Mouse (Mus musculus): Measurements from ENCODE around the gene Cpsf4l. TPM values are rescaled to one million over a fixed set of nuclear protein-coding genes. Genes with fewer than 3 reads are reported as not detected.

The Cpsf4l gene
- polyA plus RNA-seq, 1 experiment from 2014 or later: 0.57 TPM

GRCm38 (mm10) chr11:113657221-113657620 lies 52.6 kb downstream of the Cpsf4l start:
- Histone ChIP-seq H3K36me3 (ENCODE audit: control insufficient read depth, insufficient read depth, low read length) (peaks cover 50% of the 10 kb centered on the region), H3K9me3 (ENCODE audit: control insufficient read depth, low read length) (no peaks in the 10 kb centered on the region), H3K4me1 (ENCODE audit: control insufficient read depth, insufficient read depth, low read length) (no peaks in the 10 kb centered on the region), H3K4me3 (ENCODE audit: low read depth, low read length) (no peak overlapping the region), H3K9ac (ENCODE audit: low read length) (no peak overlapping the region), H3K27ac (ENCODE audit: low read depth, low read length) (no peak overlapping the region), H3K27me3 (ENCODE audit: control insufficient read depth, insufficient read depth, low read length) (no peaks in the 10 kb centered on the region), H3K4me2 (no peak overlapping the region)
- WGBS: 75% methylated on average over 4 of the region's 4 CpGs
- ATAC-seq (ENCODE audit: low FRiP score) (no peak), DNase-seq (ENCODE audit: low spot score, missing footprints) (no peak)

GRCm38 (mm10) chr11:113656511-113656932 lies 53.3 kb downstream of the Cpsf4l start:
- WGBS: 89% methylated on average over 8 of the region's 8 CpGs
- no peaks in the 10 kb centered on the region for H3K27me3 ChIP-seq (ENCODE audit: control insufficient read depth, insufficient read depth, low read length)
- ATAC-seq (ENCODE audit: low FRiP score): no peak
- peaks cover 50% of the 10 kb centered on the region for H3K36me3 ChIP-seq (ENCODE audit: control insufficient read depth, insufficient read depth, low read length)
- H3K4me1 ChIP-seq (ENCODE audit: control insufficient read depth, insufficient read depth, low read length): 0 out of 2 replicates have a peak, but pooled peaks cover 3% of the 10 kb centered on the region
- no peak overlapping the region for H3K27ac ChIP-seq (ENCODE audit: low read depth, low read length)
- no peak overlapping the region for H3K4me2 ChIP-seq
- no peaks in the 10 kb centered on the region for H3K9me3 ChIP-seq (ENCODE audit: control insufficient read depth, low read length)
- no peak for DNase-seq (ENCODE audit: low spot score, missing footprints)
- H3K4me3 ChIP-seq (ENCODE audit: low read depth, low read length): no peak overlapping the region
- no peak overlapping the region for H3K9ac ChIP-seq (ENCODE audit: low read length)

- no peaks in the 10 kb centered on the region for H3K9me3 ChIP-seq (ENCODE audit: control insufficient read depth, low read length)
- peaks cover 10% of the 10 kb centered on the region; the same call in 1 of the 2 replicates for H3K4me1 ChIP-seq (ENCODE audit: control insufficient read depth, insufficient read depth, low read length)
- ATAC-seq (ENCODE audit: low FRiP score) (no peak), DNase-seq (ENCODE audit: low spot score, missing footprints) (no peak)
- 86% methylated on average over 18 of the region's 18 CpGs for WGBS
- H3K36me3 ChIP-seq (ENCODE audit: control insufficient read depth, insufficient read depth, low read length): peaks cover 41% of the 10 kb centered on the region
- H3K4me3 ChIP-seq (ENCODE audit: low read depth, low read length): no peak overlapping the region
- H3K4me2 ChIP-seq: no peak overlapping the region
- H3K9ac ChIP-seq (ENCODE audit: low read length): no peak overlapping the region
- no peak overlapping the region for H3K27ac ChIP-seq (ENCODE audit: low read depth, low read length)
- H3K27me3 ChIP-seq (ENCODE audit: control insufficient read depth, insufficient read depth, low read length): no peaks in the 10 kb centered on the region
Observed at GRCm38 (mm10) chr11:113654561-113655270, 55.1 kb downstream of the Cpsf4l start.

- no peak overlapping the region for H3K9ac ChIP-seq (ENCODE audit: low read length)
- WGBS: 93% methylated on average over 15 of the region's 15 CpGs
- H3K4me2 ChIP-seq: no peak overlapping the region
- H3K36me3 ChIP-seq (ENCODE audit: control insufficient read depth, insufficient read depth, low read length): peaks cover 37% of the 10 kb centered on the region
- no peak overlapping the region for H3K27ac ChIP-seq (ENCODE audit: low read depth, low read length)
- H3K4me3 ChIP-seq (ENCODE audit: low read depth, low read length): no peak overlapping the region
- no peak for DNase-seq (ENCODE audit: low spot score, missing footprints)
- no peaks in the 10 kb centered on the region for H3K27me3 ChIP-seq (ENCODE audit: control insufficient read depth, insufficient read depth, low read length)
- no peaks in the 10 kb centered on the region for H3K9me3 ChIP-seq (ENCODE audit: control insufficient read depth, low read length)
- peaks cover 10% of the 10 kb centered on the region; the same call in 1 of the 2 replicates for H3K4me1 ChIP-seq (ENCODE audit: control insufficient read depth, insufficient read depth, low read length)
- no peak for ATAC-seq (ENCODE audit: low FRiP score)
Observed at GRCm38 (mm10) chr11:113654105-113654504, 55.7 kb downstream of the Cpsf4l start.

DNA sequence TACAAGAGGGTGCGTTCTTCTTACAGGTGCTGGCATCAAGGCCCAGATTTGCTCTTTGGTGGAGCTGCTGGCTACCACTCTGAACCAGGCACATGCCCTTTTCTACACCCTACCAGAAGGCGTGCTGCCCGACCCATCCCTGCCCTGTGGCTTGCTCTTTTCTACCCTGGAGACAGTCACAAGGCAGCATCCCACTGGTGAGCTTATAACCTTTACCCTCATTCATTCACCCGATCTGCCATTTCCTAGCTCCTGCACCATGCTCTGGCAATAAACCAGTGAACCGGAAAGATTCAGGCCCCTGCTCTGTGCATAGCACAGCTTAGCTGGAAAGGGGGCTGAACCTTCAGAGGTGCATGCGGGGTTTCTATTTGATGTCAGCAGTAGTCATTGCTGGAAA lies 57.3 kb downstream of the Cpsf4l start:
- DNase-seq (ENCODE audit: low spot score, missing footprints): no peak
- peaks cover 13% of the 10 kb centered on the region; the same call in 1 of the 2 replicates for H3K4me1 ChIP-seq (ENCODE audit: control insufficient read depth, insufficient read depth, low read length)
- no peak overlapping the region for H3K9ac ChIP-seq (ENCODE audit: low read length)
- H3K9me3 ChIP-seq (ENCODE audit: control insufficient read depth, low read length): no peaks in the 10 kb centered on the region
- no peaks in the 10 kb centered on the region for H3K27me3 ChIP-seq (ENCODE audit: control insufficient read depth, insufficient read depth, low read length)
- no peak overlapping the region for H3K4me2 ChIP-seq
- 92% methylated on average over 6 of the region's 6 CpGs for WGBS
- H3K4me3 ChIP-seq (ENCODE audit: low read depth, low read length): no peak overlapping the region
- peaks cover 30% of the 10 kb centered on the region for H3K36me3 ChIP-seq (ENCODE audit: control insufficient read depth, insufficient read depth, low read length)
- H3K27ac ChIP-seq (ENCODE audit: low read depth, low read length): no peak overlapping the region
- ATAC-seq (ENCODE audit: low FRiP score): no peak

- no peak overlapping the region for H3K4me2 ChIP-seq
Observed at GRCm38 (mm10) chr11:113651907-113652273, 57.9 kb downstream of the Cpsf4l start.

GRCm38 (mm10) chr11:113651206-113651906 lies 58.5 kb downstream of the Cpsf4l start:
- H3K9me3 ChIP-seq (ENCODE audit: control insufficient read depth, low read length): no peaks in the 10 kb centered on the region
- H3K27me3 ChIP-seq (ENCODE audit: control insufficient read depth, insufficient read depth, low read length): no peaks in the 10 kb centered on the region; the same call in 1 of the 2 replicates
- H3K4me1 ChIP-seq (ENCODE audit: control insufficient read depth, insufficient read depth, low read length): peaks cover 13% of the 10 kb centered on the region; the same call in 1 of the 2 replicates
- no peak for DNase-seq (ENCODE audit: low spot score, missing footprints)
- H3K9ac ChIP-seq (ENCODE audit: low read length): no peak overlapping the region
- 72% methylated on average over 22 of the region's 22 CpGs for WGBS
- H3K36me3 ChIP-seq (ENCODE audit: control insufficient read depth, insufficient read depth, low read length): peaks cover 23% of the 10 kb centered on the region
- peak overlapping the region; percentile 69; the same call in 1 of the 2 replicates for H3K4me2 ChIP-seq
- no peak overlapping the region for H3K4me3 ChIP-seq (ENCODE audit: low read depth, low read length)
- peak overlapping the region; percentile 71 for H3K27ac ChIP-seq (ENCODE audit: low read depth, low read length)
- ATAC-seq (ENCODE audit: low FRiP score): no peak

More at GRCm38 (mm10) chr11:113651907-113652273, 57.9 kb downstream of the Cpsf4l start:
- H3K9me3 ChIP-seq (ENCODE audit: control insufficient read depth, low read length): no peaks in the 10 kb centered on the region
- H3K4me1 ChIP-seq (ENCODE audit: control insufficient read depth, insufficient read depth, low read length): peaks cover 13% of the 10 kb centered on the region; the same call in 1 of the 2 replicates
- WGBS: 46% methylated on average over 8 of the region's 8 CpGs
- ATAC-seq (ENCODE audit: low FRiP score) (no peak), DNase-seq (ENCODE audit: low spot score, missing footprints) (peak; percentile 93)
- H3K27ac ChIP-seq (ENCODE audit: low read depth, low read length): 0 out of 2 replicates have a peak overlapping the region, but pooled peaks have one; percentile 48
- no peak overlapping the region for H3K4me3 ChIP-seq (ENCODE audit: low read depth, low read length)
- H3K9ac ChIP-seq (ENCODE audit: low read length): no peak overlapping the region
- H3K36me3 ChIP-seq (ENCODE audit: control insufficient read depth, insufficient read depth, low read length): peaks cover 26% of the 10 kb centered on the region
- H3K27me3 ChIP-seq (ENCODE audit: control insufficient read depth, insufficient read depth, low read length): no peaks in the 10 kb centered on the region; the same call in 1 of the 2 replicates

GRCm38 (mm10) chr11:113649353-113650210 lies 60.2 kb downstream of the Cpsf4l start, which contains the start of gene Slc39a11:
Gene Slc39a11, minus strand, starts transcription at chr11:113650079.
- under 1% methylated on average over 75 of the region's 91 CpGs for WGBS
- peaks cover 13% of the 10 kb centered on the region; the same call in 1 of the 2 replicates for H3K4me1 ChIP-seq (ENCODE audit: control insufficient read depth, insufficient read depth, low read length)

More at GRCm38 (mm10) chr11:113649353-113650210, 60.2 kb downstream of the Cpsf4l start, which contains the start of gene Slc39a11:
- Histone ChIP-seq H3K4me3 (ENCODE audit: low read depth, low read length) (peak within 1 kb of the TSS; percentile 94), H3K4me2 (peak within 1 kb of the TSS; percentile 69), H3K27ac (ENCODE audit: low read depth, low read length) (peak within 1 kb of the TSS; percentile 87), H3K27me3 (ENCODE audit: control insufficient read depth, insufficient read depth, low read length) (no peaks in the 10 kb centered on the region; the same call in 1 of the 2 replicates), H3K36me3 (ENCODE audit: control insufficient read depth, insufficient read depth, low read length) (peaks cover 11% of the 10 kb centered on the region), H3K9me3 (ENCODE audit: control insufficient read depth, low read length) (no peaks in the 10 kb centered on the region), H3K9ac (ENCODE audit: low read length) (peak within 1 kb of the TSS; percentile 96)
- DNase-seq (ENCODE audit: low spot score, missing footprints): peak; percentile 97
- peak; percentile 87 for ATAC-seq (ENCODE audit: low FRiP score)

Measured in midbrain, embryonic 11.5 days (tissue).